Mouse (Mus musculus): Measurements from ENCODE around the gene Spats2l.

The Spats2l gene

GRCm38 (mm10) chr1:57969327-57970271, 195.6 kb downstream of the Spats2l start:
- DNase-seq (ENCODE audit: low read depth, low spot score) = peak; percentile 74

- no peak for DNase-seq (ENCODE audit: low read depth, low spot score)
Measured at GRCm38 (mm10) chr1:57971588-57971987, 197.6 kb downstream of the Spats2l start.

- DNase-seq (ENCODE audit: low read depth, low spot score) = no peak
Measured at GRCm38 (mm10) chr1:57976860-57977259, 202.9 kb downstream of the Spats2l start.

GRCm38 (mm10) chr1:57989052-57989600, 215.2 kb downstream of the Spats2l start:
- no peak for DNase-seq (ENCODE audit: low read depth, low spot score)

- no peak for DNase-seq (ENCODE audit: low read depth, low spot score)
Measured at GRCm38 (mm10) chr1:57991277-57991676, 217.3 kb downstream of the Spats2l start.

GRCm38 (mm10) chr1:57995432-57996132, 221.6 kb downstream of the Spats2l start, which contains the start of gene Sgo2a:
Sgo2a (plus strand) TSS chr1:57995971.
- DNase-seq (ENCODE audit: low read depth, low spot score) = peak; percentile 88

- no peak for DNase-seq (ENCODE audit: low read depth, low spot score)
Measured at GRCm38 (mm10) chr1:57996133-57996615, 222.2 kb downstream of the Spats2l start.

Measured in retina, adult 2 months (tissue).